Mouse (Mus musculus): ENCODE data around the gene 4930455H04Rik. TPM values are rescaled to one million over a fixed set of nuclear protein-coding genes. Genes with fewer than 3 reads are reported as not detected.
A peak's percentile ranks its signal among the peaks of the same experiment; 100 is the strongest.

4930455H04Rik gene
- polyA plus RNA-seq, 1 experiment from 2014 or later: not detected

GRCm38 (mm10) chr3:116940804-116941558 lies 27.1 kb upstream of the 4930455H04Rik start:
- peak overlapping the region; percentile 48; the same call in 1 of the 2 replicates for H3K27ac ChIP-seq (ENCODE audit: low read length)
- TF ChIP-seq EP300 (IDR thresholded peaks at IDR 0.05): peak; percentile 68
- peak; percentile 20; the same call in 1 of the 2 replicates for TF ChIP-seq CTCF (IDR thresholded peaks at IDR 0.05)
- H3K9ac ChIP-seq (replicated peaks; ENCODE audit: low read depth): no peak overlapping the region
- H3K4me2 ChIP-seq (replicated peaks; ENCODE audit: low read depth, low read length): peak overlapping the region; percentile 19; the same call in 1 of the 2 replicates
- no peaks in the 10 kb centered on the region for H3K36me3 ChIP-seq (ENCODE audit: insufficient read depth, low read length)
- no peaks in the 10 kb centered on the region for H3K27me3 ChIP-seq (replicated peaks; ENCODE audit: insufficient read depth, low read length)
- no peak overlapping the region for H3K4me3 ChIP-seq (ENCODE audit: low read depth, low read length)
- DNase-seq (ENCODE audit: low spot score) (peak; percentile 87), ATAC-seq (peak; percentile 86)
- no peaks in the 10 kb centered on the region for H3K9me3 ChIP-seq (ENCODE audit: low read length)
- 50% methylated on average over 10 of the region's 10 CpGs for WGBS
- no peaks in the 10 kb centered on the region; the same call in 1 of the 2 replicates for H3K4me1 ChIP-seq (ENCODE audit: insufficient read depth, low read depth, low read length)

GRCm38 (mm10) chr3:116941559-116942117 lies 26.4 kb upstream of the 4930455H04Rik start:
- H3K4me2 ChIP-seq (replicated peaks; ENCODE audit: low read depth, low read length): peak overlapping the region; percentile 3; the same call in 1 of the 2 replicates
- H3K9ac ChIP-seq (replicated peaks; ENCODE audit: low read depth): no peak overlapping the region
- H3K9me3 ChIP-seq (ENCODE audit: low read length): no peaks in the 10 kb centered on the region
- peak; percentile 81 for ATAC-seq
- no peak overlapping the region; the same call in 1 of the 2 replicates for H3K27ac ChIP-seq (ENCODE audit: low read length)
- 69% methylated on average over 1 of the region's 1 CpGs for WGBS
- no peaks in the 10 kb centered on the region; the same call in 1 of the 2 replicates for H3K4me1 ChIP-seq (ENCODE audit: insufficient read depth, low read depth, low read length)
- H3K36me3 ChIP-seq (ENCODE audit: insufficient read depth, low read length): no peaks in the 10 kb centered on the region
- peak; percentile 80 for DNase-seq (ENCODE audit: low spot score)
- no peaks in the 10 kb centered on the region for H3K27me3 ChIP-seq (replicated peaks; ENCODE audit: insufficient read depth, low read length)
- H3K4me3 ChIP-seq (ENCODE audit: low read depth, low read length): no peak overlapping the region
- TF ChIP-seq EP300 (IDR thresholded peaks at IDR 0.05): no peak
- TF ChIP-seq CTCF (IDR thresholded peaks at IDR 0.05): no peak

GRCm38 (mm10) chr3:116942751-116943150 lies 25.3 kb upstream of the 4930455H04Rik start:
- Histone ChIP-seq H3K27ac (ENCODE audit: low read length) (no peak overlapping the region), H3K4me3 (ENCODE audit: low read depth, low read length) (no peak overlapping the region), H3K36me3 (ENCODE audit: insufficient read depth, low read length) (no peaks in the 10 kb centered on the region), H3K9me3 (ENCODE audit: low read length) (no peaks in the 10 kb centered on the region), H3K9ac (replicated peaks; ENCODE audit: low read depth) (no peak overlapping the region), H3K4me2 (replicated peaks; ENCODE audit: low read depth, low read length) (no peak overlapping the region), H3K4me1 (ENCODE audit: insufficient read depth, low read depth, low read length) (no peaks in the 10 kb centered on the region; the same call in 1 of the 2 replicates), H3K27me3 (replicated peaks; ENCODE audit: insufficient read depth, low read length) (no peaks in the 10 kb centered on the region)
- no peak for DNase-seq (ENCODE audit: low spot score)
- TF ChIP-seq CTCF (IDR thresholded peaks at IDR 0.05) (no peak), EP300 (IDR thresholded peaks at IDR 0.05) (no peak)
- no peak for ATAC-seq
- WGBS: 57% methylated on average over 6 of the region's 6 CpGs

DNA sequence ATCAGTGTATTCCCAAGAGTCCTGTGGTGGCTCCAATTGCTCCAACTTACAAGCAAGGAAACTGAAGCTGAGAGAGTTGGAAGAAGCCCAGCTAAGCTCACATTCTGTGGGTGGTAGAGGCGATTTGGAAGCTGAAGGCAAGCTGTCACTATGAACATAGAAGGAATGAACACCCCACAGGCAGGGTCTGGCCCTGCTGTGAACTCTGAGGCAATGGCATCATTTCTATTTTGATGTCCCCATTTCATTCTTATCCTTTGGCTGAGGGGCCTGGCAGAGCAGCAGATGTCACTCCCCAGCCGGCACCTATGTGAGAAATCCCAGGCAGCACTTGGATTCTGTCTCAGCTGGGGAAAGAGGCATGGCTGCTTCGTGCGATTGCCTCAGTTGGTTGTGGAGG lies 24.6 kb upstream of the 4930455H04Rik start:
- DNase-seq (ENCODE audit: low spot score) (peak; percentile 27), ATAC-seq (peak; percentile 10; the same call in 1 of the 2 replicates)
- H3K9ac ChIP-seq (replicated peaks; ENCODE audit: low read depth): no peak overlapping the region
- H3K36me3 ChIP-seq (ENCODE audit: insufficient read depth, low read length): no peaks in the 10 kb centered on the region
- no peaks in the 10 kb centered on the region; the same call in 1 of the 2 replicates for H3K4me1 ChIP-seq (ENCODE audit: insufficient read depth, low read depth, low read length)
- H3K27me3 ChIP-seq (replicated peaks; ENCODE audit: insufficient read depth, low read length): no peaks in the 10 kb centered on the region
- TF ChIP-seq CTCF (IDR thresholded peaks at IDR 0.05): no peak
- no peak for TF ChIP-seq EP300 (IDR thresholded peaks at IDR 0.05)
- WGBS: 68% methylated on average over 4 of the region's 4 CpGs
- no peak overlapping the region for H3K4me3 ChIP-seq (ENCODE audit: low read depth, low read length)
- no peaks in the 10 kb centered on the region for H3K9me3 ChIP-seq (ENCODE audit: low read length)
- H3K4me2 ChIP-seq (replicated peaks; ENCODE audit: low read depth, low read length): no peak overlapping the region
- no peak overlapping the region for H3K27ac ChIP-seq (ENCODE audit: low read length)

GRCm38 (mm10) chr3:116946476-116946875 lies 21.6 kb upstream of the 4930455H04Rik start:
- no peak for DNase-seq (ENCODE audit: low spot score)
- H3K4me1 ChIP-seq (ENCODE audit: insufficient read depth, low read depth, low read length): no peaks in the 10 kb centered on the region
- no peaks in the 10 kb centered on the region for H3K9me3 ChIP-seq (ENCODE audit: low read length)
- no peak overlapping the region for H3K4me3 ChIP-seq (ENCODE audit: low read depth, low read length)
- no peak overlapping the region for H3K27ac ChIP-seq (ENCODE audit: low read length)
- H3K27me3 ChIP-seq (replicated peaks; ENCODE audit: insufficient read depth, low read length): no peaks in the 10 kb centered on the region
- ATAC-seq: no peak
- no peaks in the 10 kb centered on the region for H3K36me3 ChIP-seq (ENCODE audit: insufficient read depth, low read length)
- no peak overlapping the region for H3K4me2 ChIP-seq (replicated peaks; ENCODE audit: low read depth, low read length)
- WGBS: 81% methylated on average over 4 of the region's 4 CpGs
- H3K9ac ChIP-seq (replicated peaks; ENCODE audit: low read depth): no peak overlapping the region
- TF ChIP-seq EP300 (IDR thresholded peaks at IDR 0.05): no peak
- no peak for TF ChIP-seq CTCF (IDR thresholded peaks at IDR 0.05)

DNA sequence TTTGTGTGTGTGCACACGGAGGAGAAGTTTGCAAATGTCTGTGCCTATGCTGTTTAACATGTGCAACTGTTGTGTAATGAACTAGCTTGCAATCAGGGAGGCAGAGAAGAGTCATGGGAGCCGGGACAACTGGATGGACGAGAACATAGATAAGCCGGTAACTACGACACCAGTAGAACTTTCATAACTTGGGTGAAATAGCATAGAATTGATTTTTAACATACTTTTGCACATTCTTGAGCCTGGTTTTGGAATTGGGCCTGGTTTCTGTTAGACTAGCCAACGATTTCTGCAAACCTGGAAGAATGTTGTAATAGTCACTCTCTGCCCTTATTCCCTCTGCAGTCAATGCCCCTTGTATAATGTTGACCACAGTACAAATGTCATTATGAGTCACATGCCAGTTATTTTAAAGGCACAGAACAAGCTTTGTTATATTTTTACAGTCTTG lies 17.4 kb upstream of the 4930455H04Rik start:
- H3K9me3 ChIP-seq (ENCODE audit: low read length): no peaks in the 10 kb centered on the region
- H3K4me3 ChIP-seq (ENCODE audit: low read depth, low read length): no peak overlapping the region
- H3K4me2 ChIP-seq (replicated peaks; ENCODE audit: low read depth, low read length): no peak overlapping the region
- TF ChIP-seq CTCF (IDR thresholded peaks at IDR 0.05) (no peak), EP300 (IDR thresholded peaks at IDR 0.05) (peak; percentile 84)
- H3K36me3 ChIP-seq (ENCODE audit: insufficient read depth, low read length): no peaks in the 10 kb centered on the region
- H3K9ac ChIP-seq (replicated peaks; ENCODE audit: low read depth): no peak overlapping the region
- H3K27ac ChIP-seq (ENCODE audit: low read length): no peak overlapping the region
- 42% methylated on average over 6 of the region's 6 CpGs for WGBS
- DNase-seq (ENCODE audit: low spot score) (peak; percentile 85), ATAC-seq (peak; percentile 84)
- no peaks in the 10 kb centered on the region; the same call in 1 of the 2 replicates for H3K4me1 ChIP-seq (ENCODE audit: insufficient read depth, low read depth, low read length)
- no peaks in the 10 kb centered on the region for H3K27me3 ChIP-seq (replicated peaks; ENCODE audit: insufficient read depth, low read length)
